Mouse (Mus musculus): ENCODE data around the gene Cpa3. TPM values are rescaled to one million over a fixed set of nuclear protein-coding genes. Genes with fewer than 3 reads are reported as not detected.

Cpa3 gene
- polyA plus RNA-seq (2014; fragmentation: Nextera tagmentation; extraction: Ambion mirVana) = 0.25 and 0.27 TPM in 2 replicates

- H3K4me1 ChIP-seq (ENCODE audit: control insufficient read depth, insufficient read depth, low read length) = no peaks in the 10 kb centered on the region
- no peaks in the 10 kb centered on the region for H3K36me3 ChIP-seq (ENCODE audit: control insufficient read depth, insufficient read depth, low read length)
- 92% methylated on average over 3 of the region's 3 CpGs for WGBS
- no peaks in the 10 kb centered on the region for H3K27me3 ChIP-seq (ENCODE audit: control insufficient read depth, insufficient read depth, low read length)
- DNase-seq (ENCODE audit: low spot score, missing footprints) = no peak
- H3K9ac ChIP-seq (ENCODE audit: low read length) = no peak within 1 kb of the TSS
- H3K4me3 ChIP-seq (ENCODE audit: low read depth, low read length) = no peak within 1 kb of the TSS
- H3K9me3 ChIP-seq (ENCODE audit: control insufficient read depth, low read length) = no peaks in the 10 kb centered on the region
- H3K27ac ChIP-seq (ENCODE audit: low read depth, low read length) = no peak within 1 kb of the TSS
- H3K4me2 ChIP-seq = no peak within 1 kb of the TSS
- ATAC-seq (ENCODE audit: low FRiP score) = no peak
Observed at GRCm38 (mm10) chr3:20242050-20242449, at the start of gene Cpa3. Cpa3 (minus strand) TSS chr3:20242181.

- Histone ChIP-seq H3K36me3 (ENCODE audit: control insufficient read depth, insufficient read depth, low read length) (no peaks in the 10 kb centered on the region), H3K4me3 (ENCODE audit: low read depth, low read length) (no peak overlapping the region), H3K4me1 (ENCODE audit: control insufficient read depth, insufficient read depth, low read length) (no peaks in the 10 kb centered on the region), H3K27ac (ENCODE audit: low read depth, low read length) (no peak overlapping the region), H3K27me3 (ENCODE audit: control insufficient read depth, insufficient read depth, low read length) (no peaks in the 10 kb centered on the region), H3K4me2 (no peak overlapping the region), H3K9me3 (ENCODE audit: control insufficient read depth, low read length) (no peaks in the 10 kb centered on the region), H3K9ac (ENCODE audit: low read length) (no peak overlapping the region)
- DNase-seq (ENCODE audit: low spot score, missing footprints) = no peak
- no peak for ATAC-seq (ENCODE audit: low FRiP score)
Observed at GRCm38 (mm10) chr3:20291370-20291769, 49.4 kb upstream of the Cpa3 start.

- WGBS = 95% methylated on average over 2 of the region's 2 CpGs
- Histone ChIP-seq H3K4me1 (ENCODE audit: control insufficient read depth, insufficient read depth, low read length) (no peaks in the 10 kb centered on the region), H3K9ac (ENCODE audit: low read length) (no peak overlapping the region), H3K27ac (ENCODE audit: low read depth, low read length) (no peak overlapping the region), H3K4me2 (no peak overlapping the region), H3K36me3 (ENCODE audit: control insufficient read depth, insufficient read depth, low read length) (no peaks in the 10 kb centered on the region), H3K4me3 (ENCODE audit: low read depth, low read length) (no peak overlapping the region), H3K9me3 (ENCODE audit: control insufficient read depth, low read length) (no peaks in the 10 kb centered on the region), H3K27me3 (ENCODE audit: control insufficient read depth, insufficient read depth, low read length) (no peaks in the 10 kb centered on the region)
- no peak for ATAC-seq (ENCODE audit: low FRiP score)
- no peak for DNase-seq (ENCODE audit: low spot score, missing footprints)
Observed at GRCm38 (mm10) chr3:20288761-20289160, 46.8 kb upstream of the Cpa3 start.

- no peak overlapping the region for H3K4me2 ChIP-seq
- ATAC-seq (ENCODE audit: low FRiP score) (no peak), DNase-seq (ENCODE audit: low spot score, missing footprints) (no peak)
- no peaks in the 10 kb centered on the region for H3K36me3 ChIP-seq (ENCODE audit: control insufficient read depth, insufficient read depth, low read length)
- H3K27me3 ChIP-seq (ENCODE audit: control insufficient read depth, insufficient read depth, low read length) = no peaks in the 10 kb centered on the region
- no peaks in the 10 kb centered on the region for H3K4me1 ChIP-seq (ENCODE audit: control insufficient read depth, insufficient read depth, low read length)
- WGBS = 83% methylated on average over 1 of the region's 1 CpGs
- H3K27ac ChIP-seq (ENCODE audit: low read depth, low read length) = no peak overlapping the region
- no peak overlapping the region for H3K9ac ChIP-seq (ENCODE audit: low read length)
- H3K9me3 ChIP-seq (ENCODE audit: control insufficient read depth, low read length) = no peaks in the 10 kb centered on the region
- H3K4me3 ChIP-seq (ENCODE audit: low read depth, low read length) = no peak overlapping the region
Observed at GRCm38 (mm10) chr3:20281796-20282195, 39.8 kb upstream of the Cpa3 start.

- no peaks in the 10 kb centered on the region for H3K4me1 ChIP-seq (ENCODE audit: control insufficient read depth, insufficient read depth, low read length)
- no peak within 1 kb of the TSS for H3K9ac ChIP-seq (ENCODE audit: low read length)
- no peak within 1 kb of the TSS for H3K4me2 ChIP-seq
- no peak for ATAC-seq (ENCODE audit: low FRiP score)
- H3K36me3 ChIP-seq (ENCODE audit: control insufficient read depth, insufficient read depth, low read length) = no peaks in the 10 kb centered on the region
- no peak within 1 kb of the TSS for H3K27ac ChIP-seq (ENCODE audit: low read depth, low read length)
- DNase-seq (ENCODE audit: low spot score, missing footprints) = no peak
- H3K4me3 ChIP-seq (ENCODE audit: low read depth, low read length) = no peak within 1 kb of the TSS
- 89% methylated on average over 3 of the region's 3 CpGs for WGBS
- H3K27me3 ChIP-seq (ENCODE audit: control insufficient read depth, insufficient read depth, low read length) = no peaks in the 10 kb centered on the region
- H3K9me3 ChIP-seq (ENCODE audit: control insufficient read depth, low read length) = no peaks in the 10 kb centered on the region
Observed at GRCm38 (mm10) chr3:20275633-20276032, 33.7 kb upstream of the Cpa3 start, which contains the start of gene Cpb1. Cpb1 (minus strand) TSS chr3:20275733.

GRCm38 (mm10) chr3:20254566-20255479 is 12.8 kb upstream of the Cpa3 start:
- ATAC-seq (ENCODE audit: low FRiP score) (0 out of 2 replicates have a peak, but pooled peaks have one; percentile 38), DNase-seq (ENCODE audit: low spot score, missing footprints) (no peak)
- Histone ChIP-seq H3K9ac (ENCODE audit: low read length) (no peak overlapping the region), H3K4me1 (ENCODE audit: control insufficient read depth, insufficient read depth, low read length) (no peaks in the 10 kb centered on the region), H3K36me3 (ENCODE audit: control insufficient read depth, insufficient read depth, low read length) (no peaks in the 10 kb centered on the region), H3K27me3 (ENCODE audit: control insufficient read depth, insufficient read depth, low read length) (no peaks in the 10 kb centered on the region), H3K9me3 (ENCODE audit: control insufficient read depth, low read length) (no peaks in the 10 kb centered on the region), H3K4me3 (ENCODE audit: low read depth, low read length) (no peak overlapping the region), H3K4me2 (no peak overlapping the region), H3K27ac (ENCODE audit: low read depth, low read length) (no peak overlapping the region)
- WGBS = 49% methylated on average over 9 of the region's 9 CpGs

GRCm38 (mm10) chr3:20243913-20244312 is 1.9 kb upstream of the Cpa3 start:
- Histone ChIP-seq H3K4me1 (ENCODE audit: control insufficient read depth, insufficient read depth, low read length) (no peaks in the 10 kb centered on the region), H3K36me3 (ENCODE audit: control insufficient read depth, insufficient read depth, low read length) (no peaks in the 10 kb centered on the region), H3K4me3 (ENCODE audit: low read depth, low read length) (no peak overlapping the region), H3K27ac (ENCODE audit: low read depth, low read length) (no peak overlapping the region), H3K9ac (ENCODE audit: low read length) (no peak overlapping the region), H3K4me2 (no peak overlapping the region), H3K27me3 (ENCODE audit: control insufficient read depth, insufficient read depth, low read length) (no peaks in the 10 kb centered on the region), H3K9me3 (ENCODE audit: control insufficient read depth, low read length) (no peaks in the 10 kb centered on the region)
- ATAC-seq (ENCODE audit: low FRiP score) (no peak), DNase-seq (ENCODE audit: low spot score, missing footprints) (no peak)
- WGBS = 82% methylated on average over 1 of the region's 1 CpGs

- Histone ChIP-seq H3K4me3 (ENCODE audit: low read depth, low read length) (no peak overlapping the region), H3K27me3 (ENCODE audit: control insufficient read depth, insufficient read depth, low read length) (no peaks in the 10 kb centered on the region), H3K9me3 (ENCODE audit: control insufficient read depth, low read length) (no peaks in the 10 kb centered on the region), H3K9ac (ENCODE audit: low read length) (no peak overlapping the region), H3K4me2 (no peak overlapping the region), H3K36me3 (ENCODE audit: control insufficient read depth, insufficient read depth, low read length) (no peaks in the 10 kb centered on the region), H3K27ac (ENCODE audit: low read depth, low read length) (no peak overlapping the region), H3K4me1 (ENCODE audit: control insufficient read depth, insufficient read depth, low read length) (no peaks in the 10 kb centered on the region)
- DNase-seq (ENCODE audit: low spot score, missing footprints) (no peak), ATAC-seq (ENCODE audit: low FRiP score) (no peak)
- 89% methylated on average over 3 of the region's 3 CpGs for WGBS
Observed at GRCm38 (mm10) chr3:20239741-20240140, 2.2 kb downstream of the Cpa3 start.

GRCm38 (mm10) chr3:20236965-20237364 is 5.0 kb downstream of the Cpa3 start:
- H3K36me3 ChIP-seq (ENCODE audit: control insufficient read depth, insufficient read depth, low read length) = no peaks in the 10 kb centered on the region
- no peaks in the 10 kb centered on the region for H3K4me1 ChIP-seq (ENCODE audit: control insufficient read depth, insufficient read depth, low read length)
- WGBS = 80% methylated on average over 1 of the region's 1 CpGs
- DNase-seq (ENCODE audit: low spot score, missing footprints) = no peak
- H3K4me2 ChIP-seq = no peak overlapping the region
- ATAC-seq (ENCODE audit: low FRiP score) = no peak
- H3K27me3 ChIP-seq (ENCODE audit: control insufficient read depth, insufficient read depth, low read length) = no peaks in the 10 kb centered on the region
- H3K4me3 ChIP-seq (ENCODE audit: low read depth, low read length) = no peak overlapping the region
- H3K9ac ChIP-seq (ENCODE audit: low read length) = no peak overlapping the region
- H3K27ac ChIP-seq (ENCODE audit: low read depth, low read length) = no peak overlapping the region
- no peaks in the 10 kb centered on the region for H3K9me3 ChIP-seq (ENCODE audit: control insufficient read depth, low read length)
